Mouse (Mus musculus) megakaryocyte-erythroid progenitor cell, adult 5-6 weeks (primary cell): ENCODE data around the gene Jpt1. TPM values are rescaled to one million over a fixed set of nuclear protein-coding genes. Genes with fewer than 3 reads are reported as not detected.

Experiments used
- ATAC-seq: replicated peaks from 2 replicates; pipeline ENCODE4 v1.8.0; 2016; ENCODE audit warnings: mild to moderate bottlenecking, inconsistent platforms; ENCODE audit not compliant: severe bottlenecking, poor library complexity, low FRiP score, low TSS enrichment
- total RNA-seq, 2 experiments: library from RNA; stranded (forward) in 1 of 2; stranded (reverse) in 1 of 2; fragments of 200-1000, 215-1000 nt in 1 of 2; fragments of >200 nt in 1 of 2; fragmentation: Nextera tagmentation in 1 of 2; gene quantifications; 2 replicates each; pipeline ENCODE4 v1.2.3; 2014 to 2017

The Jpt1 gene
- total RNA-seq, 2 experiments from 2014 or later = 142 to 191 TPM

- no peak for ATAC-seq
These were observed 61.8 kb downstream of the Jpt1 start for GRCm38 (mm10) chr11:115452281-115452860.

GRCm38 (mm10) chr11:115451781-115452241 is 62.4 kb downstream of the Jpt1 start:
- ATAC-seq = no peak

- ATAC-seq = no peak
These were observed 64.0 kb downstream of the Jpt1 start for GRCm38 (mm10) chr11:115450176-115450575.

- no peak for ATAC-seq
These were observed 65.2 kb downstream of the Jpt1 start for GRCm38 (mm10) chr11:115448998-115449397.

- ATAC-seq = no peak
These were observed 66.1 kb downstream of the Jpt1 start for GRCm38 (mm10) chr11:115448075-115448474.

Other genes with a start within 250 kb of the Jpt1 start
- not detected in 2 replicates for gene Grin2c, start 247.1 kb downstream of the Jpt1 start, total RNA-seq (2014; fragmentation: Nextera tagmentation)
- not detected in 2 replicates for gene Grin2c, start 247.1 kb downstream of the Jpt1 start, total RNA-seq (2017)
- 17.0 and 18.6 TPM in 2 replicates for gene Fdxr, start 237.3 kb downstream of the Jpt1 start, total RNA-seq (2014; fragmentation: Nextera tagmentation)
- 5.9 and 20.8 TPM in 2 replicates for gene Fdxr, start 237.3 kb downstream of the Jpt1 start, total RNA-seq (2017)
- 0.17 TPM in 1 of 2 replicates, not detected in the other for gene Fads6, start 216.7 kb downstream of the Jpt1 start, total RNA-seq (2014; fragmentation: Nextera tagmentation)
- 0.38 TPM in 1 of 2 replicates, not detected in the other for gene Fads6, start 216.7 kb downstream of the Jpt1 start, total RNA-seq (2017)
- gene Otop2, start 207.2 kb downstream of the Jpt1 start, total RNA-seq (2014; fragmentation: Nextera tagmentation) = not detected in 2 replicates
- not detected in 2 replicates for gene Otop2, start 207.2 kb downstream of the Jpt1 start, total RNA-seq (2017)
- not detected in 2 replicates for gene Ush1g, start 192.3 kb downstream of the Jpt1 start, total RNA-seq (2014; fragmentation: Nextera tagmentation)
- not detected in 2 replicates for gene Ush1g, start 192.3 kb downstream of the Jpt1 start, total RNA-seq (2017)
- not detected in 2 replicates for gene Otop3, start 179.7 kb downstream of the Jpt1 start, total RNA-seq (2014; fragmentation: Nextera tagmentation)
- not detected in 2 replicates for gene Otop3, start 179.7 kb downstream of the Jpt1 start, total RNA-seq (2017)
- 0.17 TPM in 1 of 2 replicates, not detected in the other for gene Hid1, start 146.6 kb downstream of the Jpt1 start, total RNA-seq (2014; fragmentation: Nextera tagmentation)
- not detected in 2 replicates for gene Hid1, start 146.6 kb downstream of the Jpt1 start, total RNA-seq (2017)
- gene Cdr2l, start 132.5 kb downstream of the Jpt1 start, total RNA-seq (2014; fragmentation: Nextera tagmentation) = not detected in 2 replicates
- gene Cdr2l, start 132.5 kb downstream of the Jpt1 start, total RNA-seq (2017) = 0.38 TPM in 1 of 2 replicates, not detected in the other
- 81.8 and 92.4 TPM in 2 replicates for gene Mrpl58, start 110.6 kb downstream of the Jpt1 start, total RNA-seq (2014; fragmentation: Nextera tagmentation)
- gene Mrpl58, start 110.6 kb downstream of the Jpt1 start, total RNA-seq (2017) = 56.9 and 64.4 TPM in 2 replicates
- 864 and 908 TPM in 2 replicates for gene Atp5h, start 94.4 kb downstream of the Jpt1 start, total RNA-seq (2014; fragmentation: Nextera tagmentation)
- gene Atp5h, start 94.4 kb downstream of the Jpt1 start, total RNA-seq (2017) = 793 and 990 TPM in 2 replicates
- 17.4 and 18.4 TPM in 2 replicates for gene Kctd2, start 94.3 kb downstream of the Jpt1 start, total RNA-seq (2014; fragmentation: Nextera tagmentation)
- 10.9 and 13.0 TPM in 2 replicates for gene Kctd2, start 94.3 kb downstream of the Jpt1 start, total RNA-seq (2017)
- gene Trim80, start 73.8 kb downstream of the Jpt1 start, total RNA-seq (2014; fragmentation: Nextera tagmentation) = not detected in 2 replicates
- gene Trim80, start 73.8 kb downstream of the Jpt1 start, total RNA-seq (2017) = not detected in 2 replicates
- not detected in 2 replicates for gene Slc16a5, start 51.9 kb downstream of the Jpt1 start, total RNA-seq (2014; fragmentation: Nextera tagmentation)
- not detected in 2 replicates for gene Slc16a5, start 51.9 kb downstream of the Jpt1 start, total RNA-seq (2017)
- 4.2 and 10.1 TPM in 2 replicates for gene Armc7, start 38.7 kb downstream of the Jpt1 start, total RNA-seq (2014; fragmentation: Nextera tagmentation)
- 8.3 and 8.7 TPM in 2 replicates for gene Armc7, start 38.7 kb downstream of the Jpt1 start, total RNA-seq (2017)
- 81.6 and 117 TPM in 2 replicates for gene Nt5c, start 22.5 kb downstream of the Jpt1 start, total RNA-seq (2014; fragmentation: Nextera tagmentation)
- 79.8 and 101 TPM in 2 replicates for gene Nt5c, start 22.5 kb downstream of the Jpt1 start, total RNA-seq (2017)
- 541 and 596 TPM in 2 replicates for gene Sumo2, start 21.9 kb upstream of the Jpt1 start, total RNA-seq (2014; fragmentation: Nextera tagmentation)
- 518 and 674 TPM in 2 replicates for gene Sumo2, start 21.9 kb upstream of the Jpt1 start, total RNA-seq (2017)
- 256 and 306 TPM in 2 replicates for gene Nup85, start 50.0 kb upstream of the Jpt1 start, total RNA-seq (2014; fragmentation: Nextera tagmentation)
- gene Nup85, start 50.0 kb upstream of the Jpt1 start, total RNA-seq (2017) = 179 and 228 TPM in 2 replicates
- gene Mrps7, start 89.5 kb upstream of the Jpt1 start, total RNA-seq (2014; fragmentation: Nextera tagmentation) = 55.7 and 76.8 TPM in 2 replicates
- gene Mrps7, start 89.5 kb upstream of the Jpt1 start, total RNA-seq (2017) = 40.5 and 67.1 TPM in 2 replicates
- gene Gga3, start 89.7 kb upstream of the Jpt1 start, total RNA-seq (2014; fragmentation: Nextera tagmentation) = 53.5 and 69.9 TPM in 2 replicates
- gene Gga3, start 89.7 kb upstream of the Jpt1 start, total RNA-seq (2017) = 21.6 and 67.6 TPM in 2 replicates
- 54.6 and 55.4 TPM in 2 replicates for gene Mif4gd, start 98.6 kb upstream of the Jpt1 start, total RNA-seq (2014; fragmentation: Nextera tagmentation)
- 29.3 and 45.4 TPM in 2 replicates for gene Mif4gd, start 98.6 kb upstream of the Jpt1 start, total RNA-seq (2017)
- 20.5 and 32.1 TPM in 2 replicates for gene Slc25a19, start 113.9 kb upstream of the Jpt1 start, total RNA-seq (2014; fragmentation: Nextera tagmentation)
- gene Slc25a19, start 113.9 kb upstream of the Jpt1 start, total RNA-seq (2017) = 14.2 and 19.6 TPM in 2 replicates
- 70.1 and 74.4 TPM in 2 replicates for gene Grb2, start 194.2 kb upstream of the Jpt1 start, total RNA-seq (2014; fragmentation: Nextera tagmentation)
- gene Grb2, start 194.2 kb upstream of the Jpt1 start, total RNA-seq (2017) = 40.7 and 73.1 TPM in 2 replicates